Mouse (Mus musculus) kidney, postnatal 0 days (tissue): ENCODE data around the gene Ssmem1. TPM values are rescaled to one million over a fixed set of nuclear protein-coding genes. Genes with fewer than 3 reads are reported as not detected.
A peak's percentile ranks its signal among the peaks of the same experiment; 100 is the strongest.

Source experiments
- ATAC-seq: fragments of 200-750 bp; cut with Nextera tagmentation; replicated peaks from 2 replicates; pipeline ENCODE4 v1.8.0; 2017; ENCODE audit warnings: low read depth, moderate number of reproducible peaks, moderate TSS enrichment, moderate library complexity; ENCODE audit not compliant: low FRiP score
- DNase-seq: peaks from one replicate; pipeline ENCODE4 v3.0.0-alpha.2; 2016; ENCODE audit warnings: low spot score
- H3K27ac ChIP-seq: fragments of 300-500 bp; sonication (generic); 2 replicates; pipeline ENCODE4 v1.5.1; 2014; ENCODE audit warnings: mild to moderate bottlenecking
- H3K27me3 ChIP-seq: fragments of 300-500 bp; sonication (generic); 2 replicates; pipeline ENCODE4 v1.6.1; 2014; ENCODE audit warnings: low read length, mixed read lengths; ENCODE audit not compliant: insufficient read depth
- H3K36me3 ChIP-seq: fragments of 300-500 bp; sonication (generic); 2 replicates; pipeline ENCODE4 v1.6.1; 2014; ENCODE audit warnings: low read length, mixed read lengths; ENCODE audit not compliant: insufficient read depth
- H3K4me1 ChIP-seq: fragments of 300-500 bp; sonication (generic); replicated peaks from 2 replicates; pipeline ENCODE4 v1.6.1; 2014; ENCODE audit warnings: antibody characterized with exemption, low read length, mixed read lengths; ENCODE audit not compliant: insufficient read depth
- H3K4me2 ChIP-seq: fragments of 300-500 bp; sonication (generic); 2 replicates; pipeline ENCODE4 v1.6.1; 2014; ENCODE audit warnings: mild to moderate bottlenecking, low read length, moderate library complexity, mixed read lengths
- H3K4me3 ChIP-seq: fragments of 300-500 bp; sonication (generic); replicated peaks from 2 replicates; pipeline ENCODE4 v1.5.1; 2014; ENCODE audit warnings: low read depth, low read length
- H3K9ac ChIP-seq: fragments of 300-500 bp; sonication (generic); 2 replicates; pipeline ENCODE4 v1.6.1; 2014; ENCODE audit warnings: low read depth, low read length
- H3K9me3 ChIP-seq: fragments of 300-500 bp; sonication (generic); replicated peaks from 2 replicates; pipeline ENCODE4 v1.6.1; 2016; ENCODE audit warnings: low read length, inconsistent platforms, mixed read lengths
- CTCF ChIP-seq: IDR thresholded peaks from 2 replicates; pipeline ENCODE4 v1.5.1; 2016; ENCODE audit warnings: antibody characterized with exemption, low read depth, mild to moderate bottlenecking, moderate library complexity
- WGBS: fragments of 180-500 bp; shearing (Covaris S2); extraction: QIAGEN DNeasy Blood & Tissue Kit; methylation state at CpG from one replicate; pipeline ENCODE4 v1.1.7; 2014; 5-methylcytosine and 5-hydroxymethylcytosine counted together
- polyA plus RNA-seq: library from polyadenylated mRNA; unstranded; fragments of >200 nt; fragmentation: Nextera tagmentation; extraction: Ambion mirVana; gene quantifications from 2 replicates; pipeline ENCODE4 v1.2.1, GENCODE M21; 2015

Ssmem1 gene
- polyA plus RNA-seq, 1 experiment from 2014 or later = 0.30 TPM

DNA sequence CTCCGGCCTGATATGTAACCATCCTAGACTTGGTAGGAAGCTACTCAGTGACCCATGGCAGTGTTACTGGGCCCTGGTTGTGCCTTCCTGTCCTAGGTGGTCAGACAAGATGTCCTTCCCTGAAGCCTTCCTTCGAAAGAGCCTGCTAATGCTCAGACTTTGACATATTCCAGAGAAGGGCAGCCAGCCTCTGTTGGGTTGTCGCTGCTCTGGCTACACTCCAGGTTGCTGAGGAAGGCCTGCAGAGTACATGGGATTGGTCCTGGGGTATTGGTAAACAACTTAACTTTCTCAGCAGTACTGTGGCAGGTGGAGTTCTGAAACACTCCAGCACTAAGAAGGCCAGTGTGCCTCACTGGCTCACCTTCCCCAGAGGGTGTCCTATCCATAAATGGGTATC, 30.2 kb upstream of the Ssmem1 start:
- 87% methylated on average over 3 of the region's 3 CpGs for WGBS
- no peak overlapping the region for H3K4me2 ChIP-seq
- no peak overlapping the region for H3K9ac ChIP-seq
- no peak overlapping the region for H3K4me3 ChIP-seq
- H3K27ac ChIP-seq = no peak overlapping the region
- H3K27me3 ChIP-seq = no peaks in the 10 kb centered on the region
- no peaks in the 10 kb centered on the region for H3K9me3 ChIP-seq
- peaks cover 42% of the 10 kb centered on the region for H3K36me3 ChIP-seq
- ATAC-seq (no peak), DNase-seq (no peak)
- H3K4me1 ChIP-seq = no peaks in the 10 kb centered on the region
- TF ChIP-seq CTCF = no peak

DNA sequence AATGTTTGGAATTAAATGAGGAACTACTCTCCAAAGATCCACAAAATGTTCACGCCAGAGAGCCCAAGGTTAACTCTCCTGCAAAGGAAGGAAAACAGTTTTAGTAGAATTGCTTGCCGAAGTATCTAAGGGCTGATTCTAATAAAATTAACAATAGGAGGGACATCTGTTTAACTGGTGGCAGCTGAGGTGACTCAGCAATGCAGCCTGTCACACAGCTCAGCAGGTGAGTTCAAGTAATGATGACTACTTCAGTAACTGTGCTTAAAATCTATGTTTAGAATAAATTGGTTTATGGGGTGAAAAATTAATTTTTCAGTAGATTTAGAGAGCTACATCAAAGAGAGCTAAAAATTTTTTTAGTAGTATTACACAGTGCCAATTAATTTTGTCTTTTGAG, 26.7 kb upstream of the Ssmem1 start:
- Histone ChIP-seq H3K4me1 (no peaks in the 10 kb centered on the region), H3K9me3 (no peaks in the 10 kb centered on the region), H3K27me3 (no peaks in the 10 kb centered on the region), H3K9ac (no peak overlapping the region), H3K4me3 (no peak overlapping the region), H3K27ac (no peak overlapping the region), H3K36me3 (peaks cover 66% of the 10 kb centered on the region), H3K4me2 (no peak overlapping the region)
- ATAC-seq (no peak), DNase-seq (no peak)
- TF ChIP-seq CTCF = no peak
- 85% methylated on average over 2 of the region's 2 CpGs for WGBS

DNA sequence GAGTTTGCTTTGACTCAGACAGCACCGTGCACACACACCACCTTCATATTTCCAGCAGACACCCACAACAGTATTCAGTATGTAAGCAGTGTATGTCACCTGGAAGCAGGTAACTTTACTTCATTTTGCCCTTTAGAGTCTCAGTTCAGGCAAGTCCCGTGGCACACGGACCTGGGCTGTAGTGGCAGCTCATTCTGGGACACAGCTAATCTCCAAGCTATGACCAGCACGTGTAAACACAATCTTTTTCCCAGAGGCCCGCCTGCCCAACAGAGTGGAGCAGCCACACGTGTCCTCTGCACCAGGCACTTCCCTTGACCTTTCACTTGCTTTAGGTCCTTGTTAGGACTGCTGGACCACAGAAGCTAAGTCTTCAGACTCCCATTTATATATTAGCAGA, 23.1 kb upstream of the Ssmem1 start:
- Histone ChIP-seq H3K4me3 (no peak overlapping the region), H3K9me3 (no peaks in the 10 kb centered on the region), H3K27ac (no peak overlapping the region), H3K36me3 (peaks cover 66% of the 10 kb centered on the region), H3K4me2 (no peak overlapping the region), H3K27me3 (no peaks in the 10 kb centered on the region), H3K9ac (no peak overlapping the region), H3K4me1 (no peaks in the 10 kb centered on the region)
- TF ChIP-seq CTCF = no peak
- WGBS = 86% methylated on average over 6 of the region's 6 CpGs
- DNase-seq = no peak
- no peak for ATAC-seq

DNA sequence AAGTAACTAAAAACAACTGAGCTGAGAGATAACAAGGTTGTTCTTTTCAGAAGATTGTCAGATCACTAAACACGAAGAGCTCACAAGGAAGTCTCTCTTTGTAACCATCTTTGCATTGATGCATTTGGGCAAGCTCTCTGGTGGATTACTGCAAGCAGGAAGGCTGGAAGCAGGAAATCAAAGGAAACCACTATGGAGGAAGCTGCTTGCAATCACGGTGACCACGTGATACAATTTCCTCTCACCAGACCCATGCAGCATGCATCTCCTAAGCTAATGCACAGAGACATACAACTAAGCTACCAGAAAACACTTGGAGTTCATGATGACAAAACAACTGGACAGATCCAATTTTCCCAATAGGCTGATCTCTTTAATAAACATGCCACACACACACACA, 10.6 kb upstream of the Ssmem1 start:
- no peak overlapping the region for H3K4me2 ChIP-seq
- TF ChIP-seq CTCF = no peak
- 67% methylated on average over 3 of the region's 3 CpGs for WGBS
- peaks cover 26% of the 10 kb centered on the region for H3K36me3 ChIP-seq
- H3K27me3 ChIP-seq = no peaks in the 10 kb centered on the region
- no peak overlapping the region for H3K9ac ChIP-seq
- H3K4me1 ChIP-seq = no peaks in the 10 kb centered on the region
- H3K4me3 ChIP-seq = no peak overlapping the region
- H3K27ac ChIP-seq = no peak overlapping the region
- no peaks in the 10 kb centered on the region for H3K9me3 ChIP-seq
- DNase-seq (no peak), ATAC-seq (no peak)

DNA sequence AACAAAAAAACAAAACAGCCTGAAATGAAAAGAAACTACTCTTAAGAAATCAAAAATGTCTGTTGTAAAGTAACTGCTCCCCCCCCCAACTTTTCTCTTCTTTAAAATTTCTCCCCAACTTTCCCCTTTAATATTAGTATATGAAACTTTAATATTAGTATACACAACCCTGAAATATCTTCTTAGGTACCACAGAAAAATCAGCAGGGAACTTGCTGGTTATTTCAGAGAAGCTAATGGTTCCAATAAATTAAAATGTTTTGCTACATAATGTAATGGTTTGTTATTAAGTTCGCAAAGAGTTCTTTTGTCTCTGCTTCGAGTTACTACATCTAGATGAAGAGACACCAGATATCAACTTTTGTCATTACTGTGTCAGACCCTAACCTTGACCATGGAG, 825 bp upstream of the Ssmem1 start:
- Histone ChIP-seq H3K27ac (peak overlapping the region; percentile 95), H3K9ac (peak overlapping the region; percentile 68), H3K36me3 (peaks cover 18% of the 10 kb centered on the region), H3K27me3 (no peaks in the 10 kb centered on the region), H3K9me3 (no peaks in the 10 kb centered on the region; the same call in 1 of the 2 replicates), H3K4me3 (peak overlapping the region; percentile 48), H3K4me2 (peak overlapping the region; percentile 65), H3K4me1 (peaks cover 6% of the 10 kb centered on the region; the same call in 1 of the 2 replicates)
- WGBS = 10% methylated on average over 2 of the region's 2 CpGs
- ATAC-seq (no peak), DNase-seq (no peak)
- TF ChIP-seq CTCF = no peak

DNA sequence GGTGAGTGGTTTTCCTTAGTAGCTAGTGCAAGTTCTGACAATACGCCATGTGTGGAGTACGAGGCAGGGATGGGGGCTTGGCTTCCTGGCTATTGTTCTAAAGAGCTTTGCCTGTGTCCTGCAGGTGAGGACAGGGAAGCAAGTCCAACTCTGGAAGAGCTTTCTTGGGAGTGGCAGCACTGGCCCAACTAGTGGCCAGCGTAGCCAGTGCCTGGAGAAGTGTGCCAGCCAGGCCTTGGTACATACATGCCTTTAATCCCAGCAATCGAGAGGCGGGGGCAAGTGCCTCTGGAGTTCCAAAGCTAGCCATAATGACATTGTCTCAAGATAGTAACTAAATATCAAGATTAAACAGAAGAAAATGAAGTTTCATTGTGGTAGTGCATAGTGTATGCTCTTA, 642 bp downstream of the Ssmem1 start:
- Histone ChIP-seq H3K9ac (0 out of 2 replicates have a peak overlapping the region, but pooled peaks have one; percentile 15), H3K4me1 (peaks cover 12% of the 10 kb centered on the region), H3K27ac (peak overlapping the region; percentile 75), H3K9me3 (no peaks in the 10 kb centered on the region; the same call in 1 of the 2 replicates), H3K36me3 (peaks cover 7% of the 10 kb centered on the region; the same call in 1 of the 2 replicates), H3K4me2 (peak overlapping the region; percentile 65; the same call in 1 of the 2 replicates), H3K27me3 (no peaks in the 10 kb centered on the region), H3K4me3 (no peak overlapping the region)
- TF ChIP-seq CTCF = no peak
- DNase-seq (no peak), ATAC-seq (no peak)
- 70% methylated on average over 5 of the region's 5 CpGs for WGBS

DNA sequence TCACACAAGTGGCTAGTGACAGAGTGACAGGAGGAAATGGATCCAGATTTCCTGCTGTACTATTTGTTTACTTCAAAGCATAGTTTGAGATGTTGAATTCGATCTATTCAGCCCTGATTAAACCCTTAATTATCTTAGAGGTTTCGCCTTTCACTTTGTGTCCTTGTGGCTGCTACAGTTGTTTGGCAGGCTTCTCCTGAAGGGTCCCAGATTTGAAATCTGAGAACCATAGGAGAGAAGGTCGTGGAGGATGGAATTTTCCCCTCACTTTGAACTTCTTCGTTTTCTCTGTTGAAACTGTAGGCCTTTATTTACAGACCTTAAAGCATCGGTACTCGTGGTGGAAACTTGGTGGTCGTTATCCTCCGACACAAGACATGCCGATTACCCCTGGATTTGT, 4.6 kb downstream of the Ssmem1 start:
- Histone ChIP-seq H3K4me1 (peaks cover 12% of the 10 kb centered on the region), H3K4me3 (no peak overlapping the region), H3K27ac (peak overlapping the region; percentile 22; the same call in 1 of the 2 replicates), H3K27me3 (no peaks in the 10 kb centered on the region), H3K9ac (peak overlapping the region; percentile 25; the same call in 1 of the 2 replicates), H3K4me2 (no peak overlapping the region), H3K36me3 (no peaks in the 10 kb centered on the region), H3K9me3 (no peaks in the 10 kb centered on the region)
- TF ChIP-seq CTCF = no peak
- no peak for ATAC-seq
- whole genome bisulfite sequencing = 7% methylated on average over 9 of the region's 9 CpGs
- peak; percentile 75 for DNase-seq
